Mouse (Mus musculus) A20 (cell line): ENCODE measurements around the gene Rhox7a.
"Not testable (repeated sequence)": the region's sequence is repeated elsewhere in the genome, so short reads cannot be mapped to it uniquely, and the experiment has no call there.

Experiments used
- DNase-seq: peaks from one replicate; pipeline ENCODE4 v3.0.0-alpha.2; 2011; ENCODE audit warnings: low read depth, low spot score

Gene Rhox7a

DNA sequence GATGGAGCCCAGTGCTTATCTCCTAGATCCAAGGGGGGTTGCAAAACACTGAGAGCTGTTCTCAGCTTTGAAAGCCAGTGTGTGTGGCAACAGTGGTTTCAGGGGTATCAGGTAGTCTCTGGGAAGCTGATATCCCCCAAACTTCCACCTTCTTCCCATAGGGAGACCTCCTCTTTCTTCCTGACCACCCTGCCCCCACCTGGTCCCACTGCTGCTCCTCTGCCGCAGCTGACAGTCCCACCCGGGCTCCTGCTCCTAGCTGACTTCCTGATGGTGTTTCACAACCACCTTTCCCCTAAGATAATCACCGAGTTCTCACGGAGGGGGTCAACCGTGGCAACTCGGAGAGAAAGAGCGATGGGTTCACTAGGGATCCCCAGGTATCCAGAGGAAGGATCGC, at the start of gene Rhox7a:
TSS of gene Rhox7a (plus strand) at position 301 of the 400 bp plus-strand sequence.
- DNase-seq: not testable (repeated sequence)

DNA sequence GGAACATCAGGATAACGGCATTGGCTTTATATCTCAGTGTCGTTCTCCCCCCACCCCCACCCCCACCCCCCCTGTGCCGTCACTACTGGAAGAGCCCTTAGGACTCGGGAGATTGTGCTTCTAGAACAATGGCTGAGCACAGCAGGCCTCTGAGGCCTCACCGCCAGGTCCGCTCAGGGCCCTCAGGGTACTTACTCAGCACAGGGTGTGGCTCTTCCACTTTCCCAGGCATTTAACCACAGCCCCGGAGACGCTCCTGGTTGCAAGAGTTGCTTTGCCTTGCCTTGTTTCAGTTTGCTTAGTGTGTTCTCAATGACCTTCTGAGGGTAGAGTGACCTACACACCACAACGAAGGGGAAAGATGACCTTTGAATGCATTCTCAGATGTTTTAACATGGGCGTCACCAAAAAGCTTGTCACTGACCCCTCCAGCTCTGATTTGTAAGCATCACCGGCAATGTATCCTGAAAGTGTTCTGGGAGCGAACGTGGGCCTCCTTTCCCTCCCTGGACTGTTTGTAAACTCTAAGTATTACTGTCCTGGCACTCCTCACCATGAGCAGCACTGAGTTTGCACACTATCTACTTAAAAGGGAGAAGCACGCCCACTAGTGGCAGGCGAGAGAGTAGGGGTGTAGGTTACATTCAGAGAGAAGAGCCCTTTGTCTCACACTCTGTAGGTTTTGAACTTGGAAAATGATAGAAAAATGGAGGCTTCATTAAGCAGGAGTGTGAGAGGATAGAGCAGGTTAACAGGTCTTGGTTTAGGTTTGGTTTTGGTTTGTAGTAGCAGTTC, 24.0 kb upstream of the Rhox7a start:
- peak; percentile 15 for DNase-seq

DNA sequence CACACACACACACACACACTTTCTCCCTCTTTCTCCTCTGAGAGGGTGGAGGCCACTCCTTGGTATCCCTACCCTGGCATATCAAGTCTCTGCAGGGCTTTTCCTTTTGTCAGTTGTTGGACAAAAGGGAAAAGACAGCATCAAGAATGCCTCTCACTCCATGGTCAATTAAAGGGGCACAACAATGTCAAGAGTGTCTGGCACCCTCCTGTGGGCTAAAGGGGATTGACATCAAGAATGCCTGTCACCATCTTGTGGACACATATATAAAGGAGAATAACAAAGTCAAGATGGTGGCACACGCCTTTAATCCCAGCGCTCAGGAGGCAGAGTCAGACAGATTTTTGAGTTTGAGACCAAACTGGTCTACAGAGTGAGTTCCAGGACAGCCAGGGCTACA, 22.1 kb upstream of the Rhox7a start:
- DNase-seq: peak; percentile 10

DNA sequence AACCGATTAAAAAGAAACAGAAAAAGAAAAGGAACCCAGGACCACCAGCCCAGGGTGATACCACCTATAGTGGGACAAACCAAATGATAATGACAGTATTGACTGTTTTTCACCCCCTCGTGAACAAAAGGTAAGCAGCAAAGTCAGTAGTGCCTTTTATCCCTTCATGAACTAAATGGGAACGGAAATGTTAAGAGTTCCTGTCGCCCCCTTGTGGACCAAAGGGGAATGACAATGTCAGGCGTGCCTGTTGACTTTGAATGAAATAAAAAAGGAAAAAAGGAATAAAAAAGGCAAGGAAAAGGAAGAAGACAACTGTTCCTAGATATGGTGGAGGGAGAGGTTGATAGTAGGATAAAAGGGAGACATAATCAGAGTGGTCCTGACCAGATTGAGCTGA, 20.3 kb upstream of the Rhox7a start:
- DNase-seq: peak; percentile 25

DNA sequence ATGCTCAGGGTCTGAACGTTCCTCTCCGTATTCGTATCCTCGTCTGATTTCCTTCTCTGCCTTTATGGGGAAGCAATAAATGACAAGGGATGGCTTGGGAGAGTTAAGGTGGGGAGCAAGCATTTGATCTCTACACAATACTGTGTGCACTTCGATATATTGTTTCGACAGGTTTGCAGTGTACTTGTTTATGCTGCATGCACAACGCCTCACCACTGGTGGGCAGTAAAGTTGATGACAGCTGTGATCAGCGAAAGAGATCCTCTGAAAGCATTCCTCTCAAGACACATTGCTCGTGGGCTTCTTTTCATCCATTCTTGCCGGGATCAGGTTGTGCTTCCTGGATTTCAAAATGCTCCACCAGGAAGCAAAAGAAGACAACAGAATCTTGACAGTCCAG, 15.8 kb upstream of the Rhox7a start:
- no peak for DNase-seq

DNA sequence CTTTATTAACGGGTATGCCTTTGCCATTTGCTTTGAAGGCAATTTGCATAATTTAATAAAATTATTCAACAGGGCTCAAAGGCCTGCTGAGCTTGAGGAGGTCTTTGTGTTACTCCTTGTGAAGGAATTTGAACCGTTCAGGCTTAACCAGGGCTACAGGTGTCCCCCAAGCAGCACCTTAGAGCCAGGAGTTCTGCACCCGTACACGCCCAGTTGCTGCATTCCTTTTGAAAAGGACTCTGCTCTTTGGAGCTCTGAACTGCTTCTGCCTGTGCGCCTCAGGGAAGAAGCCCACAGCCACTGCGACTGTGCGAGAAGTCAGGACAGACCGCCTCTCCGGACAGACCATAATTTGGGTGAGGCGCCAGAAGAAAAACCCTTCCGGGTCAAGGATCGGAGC, 4.9 kb upstream of the Rhox7a start, which contains the start of gene Rhox6:
TSS of gene Rhox6 (plus strand) at position 301 of the 400 bp plus-strand sequence.
- DNase-seq: not testable (repeated sequence)

DNA sequence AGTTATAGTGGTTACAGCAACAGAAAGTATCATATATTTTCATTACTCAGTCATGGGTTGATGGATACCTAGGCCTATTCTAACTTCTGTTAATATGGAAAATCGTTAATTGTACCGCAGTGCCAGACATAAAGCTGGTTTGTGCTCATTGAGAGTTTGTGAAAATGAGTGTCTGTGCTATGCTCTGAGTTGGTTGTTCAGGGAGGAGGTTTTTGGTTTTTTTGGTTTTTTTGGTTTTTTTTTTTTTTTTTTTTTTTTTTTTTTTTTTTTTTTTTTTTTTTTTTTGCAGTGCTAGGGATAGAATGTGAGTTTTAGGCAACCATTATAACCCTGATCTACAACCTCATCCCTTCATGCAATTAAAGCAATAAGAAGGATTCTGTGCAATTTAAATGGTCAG, 40.2 kb downstream of the Rhox7a start:
- DNase-seq: no peak

DNA sequence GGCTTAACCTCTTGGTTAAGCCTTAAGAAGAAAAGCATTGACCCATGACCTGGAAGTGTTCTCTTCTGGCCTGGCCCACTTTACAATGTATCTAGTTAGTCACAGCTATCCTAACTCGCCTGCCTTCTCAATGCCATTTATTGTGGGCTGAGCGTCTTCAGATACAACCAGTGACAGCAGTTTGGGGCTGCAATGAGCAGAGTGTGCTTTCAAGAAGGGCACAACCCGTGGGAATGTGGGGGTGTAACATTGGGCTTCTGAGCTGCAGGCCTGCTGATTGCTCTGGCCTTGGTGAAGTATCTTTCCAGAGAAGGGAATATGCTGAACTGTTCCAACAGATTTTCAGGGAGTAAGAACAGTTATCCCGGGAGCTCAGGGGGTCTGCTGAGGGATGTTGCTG, 47.4 kb downstream of the Rhox7a start, which contains the start of gene Rhox8:
TSS of gene Rhox8 (minus strand) at position 101 of the 400 bp plus-strand sequence.
- DNase-seq: no peak
